Mouse (Mus musculus): Measurements from ENCODE around the gene Hic2.

DNA sequence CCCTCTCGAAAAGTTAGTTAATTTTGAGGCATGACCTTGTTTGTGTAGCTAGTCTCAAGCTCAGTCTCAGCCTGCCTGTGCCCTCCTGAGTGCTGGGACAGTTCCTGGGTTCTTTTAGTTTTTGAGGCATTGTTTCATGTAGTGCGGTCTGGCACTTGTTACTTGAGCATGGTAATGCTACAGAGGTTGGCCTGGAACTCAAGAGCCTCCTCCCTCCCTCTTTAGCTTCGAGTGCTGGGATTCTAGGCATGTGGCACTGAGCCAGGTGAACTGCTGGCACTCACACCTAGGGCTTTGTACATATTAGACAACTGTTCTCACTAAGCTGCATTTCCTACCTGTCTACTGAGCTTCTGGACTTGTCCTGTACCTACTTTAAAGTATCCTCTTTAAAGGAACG lies 14.4 kb downstream of the Hic2 start:
- no peak for TF ChIP-seq CHD1 (IDR thresholded peaks at IDR 0.05; ENCODE audit: low read depth, low read length)
- TF ChIP-seq CTCF (IDR thresholded peaks at IDR 0.05 in 2 of 3, conservative IDR thresholded peaks at IDR 0.05 in 1 of 3; ENCODE audit: control insufficient read depth in 1 of 3, insufficient read depth in 1 of 3, low read depth in 2 of 3, low read length in 3 of 3, poor library complexity in 1 of 3, severe bottlenecking in 1 of 3) = no peak
- no peak for TF ChIP-seq EP300 (IDR thresholded peaks at IDR 0.05; ENCODE audit: low read depth in 1 of 2, low read length in 2 of 2)
- TF ChIP-seq MYC (IDR thresholded peaks at IDR 0.05; ENCODE audit: low read depth, low read length) = no peak
- no peak for TF ChIP-seq POLR2A (IDR thresholded peaks at IDR 0.05; ENCODE audit: control insufficient read depth in 1 of 2, insufficient read depth in 1 of 2, low read depth in 1 of 2, low read length in 2 of 2, poor library complexity in 1 of 2)
- no peak for TF ChIP-seq MXI1 (IDR thresholded peaks at IDR 0.05; ENCODE audit: low read depth, low read length)
- no peak for TF ChIP-seq USF2 (IDR thresholded peaks at IDR 0.05; ENCODE audit: borderline replicate concordance in 1 of 2, insufficient read depth in 1 of 2, low read depth in 1 of 2, low read length in 2 of 2)
- no peak for TF ChIP-seq UBTF (IDR thresholded peaks at IDR 0.05; ENCODE audit: borderline replicate concordance, insufficient read depth, low read depth, low read length)
- TF ChIP-seq E2F4 (IDR thresholded peaks at IDR 0.05; ENCODE audit: borderline replicate concordance, low read depth, low read length) = no peak
- no peak for TF ChIP-seq TCF12 (IDR thresholded peaks at IDR 0.05; ENCODE audit: low read depth, low read length)
- no peak for TF ChIP-seq CHD2 (IDR thresholded peaks at IDR 0.05; ENCODE audit: low read length)
- TF ChIP-seq USF1 (IDR thresholded peaks at IDR 0.05; ENCODE audit: low read depth, low read length) = no peak
- no peak for TF ChIP-seq GABPA (IDR thresholded peaks at IDR 0.05; ENCODE audit: low read depth, low read length)
